Mouse (Mus musculus): Measurements from ENCODE around the gene Tm9sf3.
"Not testable (repeated sequence)": the region's sequence is repeated elsewhere in the genome, so short reads cannot be mapped to it uniquely, and the experiment has no call there.

Tm9sf3 gene

DNA sequence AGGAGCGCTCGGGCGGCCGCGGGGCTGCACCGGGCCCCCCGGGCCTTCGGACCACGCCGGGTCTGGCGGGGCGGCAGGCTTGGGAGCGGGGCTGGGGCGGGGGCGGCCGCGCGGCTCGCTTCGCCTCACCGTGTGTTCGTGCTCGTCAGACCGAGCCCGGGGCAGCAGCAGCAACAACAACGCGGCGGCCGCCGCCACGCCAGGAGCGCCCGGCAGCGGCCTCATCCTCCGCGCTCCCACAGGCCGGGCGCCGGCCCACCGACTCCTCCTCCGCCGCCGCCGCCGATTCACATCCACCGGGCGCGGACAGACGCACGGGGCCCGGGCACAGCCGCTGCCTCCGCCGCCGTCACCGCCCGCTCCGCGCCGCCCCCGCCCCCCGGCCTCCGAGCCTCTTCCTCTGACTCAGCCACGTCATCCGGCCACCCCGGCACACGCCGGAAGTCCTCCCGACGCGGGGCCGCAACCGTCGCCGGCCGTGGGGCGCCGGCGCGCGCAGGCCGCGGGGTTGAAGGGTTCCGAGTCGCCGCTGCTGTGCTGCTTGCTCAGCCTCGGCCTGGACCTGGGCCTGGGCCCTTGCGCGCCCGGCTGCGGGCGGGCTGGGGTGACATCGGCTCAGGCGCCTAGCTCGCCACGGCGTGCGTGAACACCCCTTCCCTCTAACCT is at the start of gene Tm9sf3:
Tm9sf3 (minus strand) TSS at position 368 of the 666 bp plus-strand sequence.
- peak; percentile 90 for DNase-seq

- DNase-seq, result not testable (repeated sequence)
Measured at GRCm38 (mm10) chr19:41312587-41312986, 48.8 kb upstream of the Tm9sf3 start.

DNA sequence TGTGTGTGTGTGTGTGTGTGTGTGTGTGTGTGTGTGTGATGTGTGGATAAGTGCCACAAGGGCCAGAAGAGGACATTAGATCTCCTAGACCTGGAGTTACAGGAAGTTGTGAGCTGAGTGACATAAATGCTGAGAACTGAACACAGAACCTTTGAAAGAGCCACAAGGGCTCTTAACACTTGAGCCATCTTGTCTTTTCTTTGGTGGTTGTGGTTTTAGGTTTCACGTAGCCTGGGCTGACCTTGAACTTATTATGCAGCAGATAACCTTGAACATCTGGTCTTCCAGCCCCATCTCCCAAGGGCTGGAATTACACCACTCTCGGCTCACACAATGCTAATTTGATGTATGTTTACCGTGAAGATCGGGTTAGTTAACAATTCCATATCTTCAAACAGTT is 48.2 kb upstream of the Tm9sf3 start:
- no peak for DNase-seq

GRCm38 (mm10) chr19:41310971-41311703 is 47.3 kb upstream of the Tm9sf3 start:
- peak; percentile 64 for DNase-seq

DNA sequence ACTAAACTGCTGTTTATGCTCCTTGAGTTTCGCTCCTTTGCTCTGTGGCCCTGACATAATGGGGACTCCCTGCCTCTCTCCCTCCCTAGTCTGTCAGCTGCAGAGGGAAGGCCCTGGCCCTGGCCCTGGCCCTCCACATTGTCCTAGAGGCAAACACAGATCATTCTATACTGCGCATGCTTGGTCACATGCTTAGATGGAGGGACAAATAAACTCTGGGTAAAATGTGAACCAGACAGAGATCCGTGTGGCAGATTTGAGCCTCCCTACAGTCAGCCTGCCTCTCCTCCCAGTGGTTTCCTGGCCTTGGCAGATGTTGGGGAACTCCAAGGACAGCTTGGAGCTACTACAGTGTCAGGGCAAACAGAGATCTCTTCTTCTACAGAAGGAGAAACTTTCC is 40.1 kb upstream of the Tm9sf3 start:
- DNase-seq, result no peak

- DNase-seq, result no peak
Measured at GRCm38 (mm10) chr19:41303433-41303832, 39.6 kb upstream of the Tm9sf3 start.

DNA sequence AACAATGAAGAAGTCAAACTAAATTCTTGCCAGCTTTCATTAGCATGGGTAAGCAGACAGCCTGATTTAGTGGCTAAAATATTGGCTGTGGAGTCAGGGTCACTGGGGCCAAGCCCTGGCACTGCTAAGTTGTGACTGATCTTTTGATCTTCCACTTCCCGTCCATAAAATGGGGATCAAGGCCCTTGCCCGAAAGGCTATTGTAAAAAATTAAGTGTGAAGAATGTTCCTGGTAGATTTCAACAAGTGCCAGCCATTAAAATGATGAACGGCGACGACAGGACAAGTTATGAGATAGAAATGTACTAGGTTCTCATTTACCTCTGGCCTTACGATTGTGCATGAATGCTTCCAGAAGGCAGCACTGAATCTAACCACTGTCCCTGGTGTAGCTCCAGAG is 38.1 kb upstream of the Tm9sf3 start:
- no peak for DNase-seq

GRCm38 (mm10) chr19:41299446-41299845 is 35.6 kb upstream of the Tm9sf3 start:
- DNase-seq, result no peak

- DNase-seq, result peak; percentile 10
Measured at GRCm38 (mm10) chr19:41290952-41291619, 27.3 kb upstream of the Tm9sf3 start.

DNA sequence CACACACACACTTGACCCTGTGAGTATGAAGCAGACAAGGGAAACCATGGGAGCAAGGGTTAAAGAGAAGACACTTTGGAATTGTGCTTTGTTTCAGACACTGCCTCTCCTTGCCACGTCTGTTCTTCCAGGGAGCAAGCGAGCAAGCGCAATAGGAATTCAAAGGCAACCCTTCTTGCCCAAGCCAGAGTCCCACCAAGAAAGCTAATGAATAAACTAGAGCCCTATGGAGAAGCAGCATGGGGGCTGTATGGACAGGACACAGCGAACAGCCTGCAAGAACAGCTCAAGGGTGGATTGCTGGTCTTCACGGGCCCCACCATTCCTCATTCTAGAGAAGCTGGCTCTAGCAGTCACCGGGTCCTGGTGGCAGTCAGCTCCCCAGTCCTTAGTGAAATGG is 24.8 kb upstream of the Tm9sf3 start:
- no peak for DNase-seq

GRCm38 (mm10) chr19:41287224-41287623 is 23.4 kb upstream of the Tm9sf3 start:
- no peak for DNase-seq

GRCm38 (mm10) chr19:41284515-41284914 is 20.7 kb upstream of the Tm9sf3 start:
- DNase-seq, result no peak

DNA sequence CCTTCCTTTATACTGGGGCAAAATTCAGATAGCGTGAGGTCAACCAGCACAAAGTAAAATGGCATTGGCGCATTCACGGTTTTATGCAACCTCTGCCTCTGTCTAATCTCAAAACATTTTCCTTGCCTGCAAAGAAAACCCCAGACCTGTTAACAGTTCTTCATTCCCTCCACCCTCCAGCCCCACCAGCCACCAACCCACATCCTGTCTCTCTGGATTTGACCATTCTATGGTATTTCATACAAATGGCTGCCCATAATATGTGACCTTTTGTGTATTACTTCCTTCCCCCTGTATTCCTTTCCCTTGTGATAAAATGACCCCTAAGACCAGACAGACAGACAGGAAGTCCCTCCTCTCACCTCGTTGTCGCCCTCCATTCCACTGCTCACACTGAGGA is 18.9 kb upstream of the Tm9sf3 start:
- DNase-seq, result no peak

GRCm38 (mm10) chr19:41282216-41282615 is 18.4 kb upstream of the Tm9sf3 start:
- no peak for DNase-seq

DNA sequence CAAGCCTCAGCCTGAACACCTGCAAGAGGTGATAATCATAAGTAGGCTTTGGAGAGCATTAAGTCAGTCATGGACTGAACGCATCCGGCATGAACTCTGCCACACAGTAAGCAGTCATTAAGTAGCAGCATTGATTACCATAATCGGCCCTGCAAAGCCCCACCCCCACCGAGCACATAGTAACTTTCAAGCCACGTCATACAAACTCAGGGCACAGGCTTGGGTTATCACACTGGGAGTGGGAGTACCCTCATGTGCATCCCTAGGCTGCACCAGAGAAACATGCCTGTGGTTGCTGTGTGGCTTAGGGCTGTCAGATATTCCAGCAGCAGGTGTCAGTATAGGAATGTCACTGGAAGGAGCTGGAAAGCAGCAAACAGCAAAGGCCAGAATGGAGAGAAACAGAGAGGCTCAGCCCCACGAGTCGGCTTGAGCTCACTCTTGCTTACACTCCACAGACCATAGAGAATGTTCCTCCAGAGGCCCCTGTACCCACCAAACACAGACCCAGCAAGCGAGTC is 16.0 kb upstream of the Tm9sf3 start:
- no peak for DNase-seq

- no peak for DNase-seq
Measured at GRCm38 (mm10) chr19:41278606-41279005, 14.8 kb upstream of the Tm9sf3 start.

- DNase-seq, result no peak
Measured at GRCm38 (mm10) chr19:41275588-41275987, 11.8 kb upstream of the Tm9sf3 start.

DNA sequence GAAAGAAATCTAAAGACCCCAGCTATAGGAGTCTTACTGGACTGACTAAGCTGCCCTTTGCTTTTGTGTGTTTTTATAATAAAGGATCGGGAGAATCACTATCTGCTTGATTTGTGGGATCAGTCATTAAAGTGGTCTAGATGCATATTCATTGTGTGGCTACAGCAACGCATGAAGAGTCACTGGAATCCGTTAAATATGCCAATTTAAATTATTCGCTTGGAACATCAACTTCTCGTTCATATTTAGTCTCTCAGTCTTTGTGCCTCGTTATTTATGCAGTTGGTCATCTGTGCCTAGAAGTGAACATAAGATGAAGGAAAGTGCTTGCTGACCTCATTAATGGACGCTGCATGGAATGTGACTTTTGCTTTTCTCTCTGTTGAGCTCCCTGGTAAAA is 7.1 kb upstream of the Tm9sf3 start:
- DNase-seq, result no peak

- no peak for DNase-seq
Measured at GRCm38 (mm10) chr19:41270151-41270727, 6.4 kb upstream of the Tm9sf3 start.

GRCm38 (mm10) chr19:41266251-41266901 is 2.6 kb upstream of the Tm9sf3 start:
- no peak for DNase-seq

DNA sequence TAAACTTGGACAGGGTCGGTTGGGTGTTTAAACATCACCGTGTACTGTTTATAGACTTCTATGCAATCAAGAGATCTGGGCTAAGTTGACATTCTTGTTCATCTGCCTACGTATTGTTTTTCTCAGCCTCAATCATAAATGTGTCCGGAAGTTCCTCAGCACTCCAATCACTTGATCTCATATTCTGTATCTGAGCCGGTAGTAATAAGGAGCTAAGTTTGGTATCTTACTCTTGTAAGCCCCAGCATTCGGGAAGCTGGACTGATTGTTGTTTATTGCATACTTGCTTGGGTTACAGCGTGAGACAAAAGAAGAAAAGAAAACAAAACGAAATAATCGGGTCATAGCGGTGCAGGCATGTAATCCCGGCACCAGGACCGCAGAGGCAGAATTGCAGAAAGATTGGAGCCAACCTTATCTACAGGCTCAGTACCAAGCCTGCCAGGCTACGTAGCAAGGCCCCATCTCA is 568 bp upstream of the Tm9sf3 start:
- DNase-seq, result no peak

Data from liver (tissue).